25 mouse cellular contexts compared by ENCODE assay signal in the genomic region with DNA sequence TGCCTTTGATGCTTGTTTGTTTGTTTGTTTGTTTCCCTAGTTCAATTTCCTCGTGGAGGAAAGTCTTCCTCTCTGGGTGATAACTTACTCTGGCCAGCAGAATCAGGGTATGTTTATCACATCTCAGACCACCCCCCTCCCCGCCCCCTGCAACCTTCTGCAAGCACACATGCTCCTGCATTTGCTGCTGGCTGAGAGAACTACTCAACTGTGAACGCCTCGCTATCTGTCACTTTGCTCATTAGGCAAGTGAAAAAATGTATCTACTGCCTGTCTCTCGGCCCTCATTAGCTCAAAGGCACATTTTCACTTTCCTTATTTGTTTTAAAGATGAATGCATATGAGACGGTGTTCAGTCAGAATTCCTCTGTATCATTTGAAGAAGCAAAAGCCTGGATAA. TPM values are rescaled to one million over a fixed set of nuclear protein-coding genes. Genes with fewer than 3 reads are reported as not detected.
A peak's percentile ranks its signal among the peaks of the same experiment; 100 is the strongest.
DNase-seq lines count a peak whose midpoint lies in the region; ATAC-seq and TF ChIP-seq lines count a peak whose summit lies in the region.
"Had no signal": no experiment of that assay in that cellular context is flagged by ENCODE, and none has a peak within 500 bp of the region (broad histone marks: within the 10 kb centered on the region; RNA-seq: fewer than 3 reads in every experiment).

No protein-coding gene starts in this region.

- H3K9ac ChIP-seq in forebrain, postnatal 0 days = no peak overlapping the region
- H3K9ac ChIP-seq in hindbrain, postnatal 0 days (replicated peaks; ENCODE audit: low read length) = no peak overlapping the region
- no peak overlapping the region for H3K9ac ChIP-seq in intestine, postnatal 0 days (ENCODE audit: low read depth, low read length)
- H3K9ac ChIP-seq: heart, embryonic 12.5 days; limb, embryonic 12.5 days; liver, postnatal 0 days had no signal

- H3K27me3 ChIP-seq in forebrain, postnatal 0 days (ENCODE audit: insufficient read depth, low read length) = no peaks in the 10 kb centered on the region
- no peaks in the 10 kb centered on the region for H3K27me3 ChIP-seq in forebrain, embryonic 10.5 days (ENCODE audit: poor library complexity, severe bottlenecking)
- no peaks in the 10 kb centered on the region for H3K27me3 ChIP-seq in hindbrain, postnatal 0 days (ENCODE audit: insufficient read depth, low read length)
- no peaks in the 10 kb centered on the region for H3K27me3 ChIP-seq in intestine, postnatal 0 days (replicated peaks; ENCODE audit: control insufficient read depth, insufficient read depth, low read length)
- H3K27me3 ChIP-seq: heart, embryonic 12.5 days; limb, embryonic 12.5 days had no signal

- no peaks in the 10 kb centered on the region for H3K9me3 ChIP-seq in forebrain, postnatal 0 days (ENCODE audit: low read length)
- H3K9me3 ChIP-seq in forebrain, embryonic 10.5 days = no peaks in the 10 kb centered on the region
- H3K9me3 ChIP-seq in hindbrain, postnatal 0 days (ENCODE audit: low read length) = no peaks in the 10 kb centered on the region
- no peaks in the 10 kb centered on the region for H3K9me3 ChIP-seq in intestine, postnatal 0 days (ENCODE audit: control insufficient read depth)
- H3K9me3 ChIP-seq: limb, embryonic 12.5 days had no signal

- no peak for TF ChIP-seq CTCF in forebrain, postnatal 0 days (IDR thresholded peaks at IDR 0.05; ENCODE audit: low read depth)
- no peak for TF ChIP-seq CTCF in layer of hippocampus, adult 2 months (conservative IDR thresholded peaks at IDR 0.05)
- TF ChIP-seq CTCF in hindbrain, postnatal 0 days (IDR thresholded peaks at IDR 0.05; ENCODE audit: low read depth) = no peak
- no peak for TF ChIP-seq CTCF in intestine, postnatal 0 days (IDR thresholded peaks at IDR 0.05; ENCODE audit: low read depth)

- H3K36me3 ChIP-seq in forebrain, postnatal 0 days (ENCODE audit: insufficient read depth) = no peaks in the 10 kb centered on the region
- no peaks in the 10 kb centered on the region for H3K36me3 ChIP-seq in forebrain, embryonic 10.5 days (replicated peaks)
- no peaks in the 10 kb centered on the region for H3K36me3 ChIP-seq in hindbrain, postnatal 0 days (ENCODE audit: insufficient read depth, low read length)
- H3K36me3 ChIP-seq in intestine, postnatal 0 days (ENCODE audit: control insufficient read depth, insufficient read depth) = no peaks in the 10 kb centered on the region
- H3K36me3 ChIP-seq: heart, embryonic 12.5 days; limb, embryonic 12.5 days had no signal

- no peak for DNase-seq in forebrain, postnatal 0 days
- no peak for DNase-seq in forebrain, embryonic 10.5 days (ENCODE audit: extremely low spot score, low spot score)
- no peak for DNase-seq in layer of hippocampus, adult 2 months (ENCODE audit: low spot score in 2 of 2)
- no peak for DNase-seq in layer of hippocampus, adult 9-10 months (ENCODE audit: low spot score)
- DNase-seq in brain, adult 2 months (ENCODE audit: low read depth, low spot score) = peak; percentile 15
- DNase-seq in hindbrain, postnatal 0 days (ENCODE audit: low spot score) = peak; percentile 30
- DNase-seq in left cerebral cortex, postnatal 14 days (ENCODE audit: low spot score in 2 of 2) = no peak
- DNase-seq: adrenal gland, adult 8-10 months; cerebellum, adult 8-10 months; gastrocnemius, postnatal 25 days; heart, adult 18-20 months; heart, postnatal 10 days; kidney, adult 18-20 months; kidney, postnatal 25 days; liver, postnatal 0 days; thymus, adult 2 months; thymus, postnatal 4 days had no signal

- intact Hi-C loops in left cerebral cortex, postnatal 14 days (cut with DNase I) = no loop called here

- no peak overlapping the region for H3K27ac ChIP-seq in forebrain, postnatal 0 days (ENCODE audit: low read depth, low read length)
- no peak overlapping the region for H3K27ac ChIP-seq in forebrain, embryonic 10.5 days
- H3K27ac ChIP-seq in layer of hippocampus, adult 2 months = peak overlapping the region; percentile 74
- no peak overlapping the region for H3K27ac ChIP-seq in hindbrain, postnatal 0 days
- H3K27ac ChIP-seq in intestine, postnatal 0 days (ENCODE audit: low read depth, low read length) = no peak overlapping the region
- H3K27ac ChIP-seq: limb, embryonic 12.5 days; macrophage had no signal

- 20% methylated on average over 6 of the region's 6 CpGs for WGBS in forebrain, postnatal 0 days
- 50% methylated on average over 6 of the region's 6 CpGs for WGBS in forebrain, embryonic 10.5 days
- WGBS in hindbrain, postnatal 0 days = 32% methylated on average over 6 of the region's 6 CpGs
- WGBS in intestine, postnatal 0 days = 43% methylated on average over 6 of the region's 6 CpGs

- no peak overlapping the region for H3K4me2 ChIP-seq in forebrain, postnatal 0 days (ENCODE audit: low read depth)
- no peak overlapping the region for H3K4me2 ChIP-seq in hindbrain, postnatal 0 days (ENCODE audit: low read depth, low read length)
- no peak overlapping the region for H3K4me2 ChIP-seq in intestine, postnatal 0 days (replicated peaks; ENCODE audit: low read depth)
- H3K4me2 ChIP-seq: heart, embryonic 12.5 days; limb, embryonic 12.5 days; liver, embryonic 11.5 days had no signal

- H3K4me1 ChIP-seq in forebrain, postnatal 0 days (ENCODE audit: insufficient read depth) = no peaks in the 10 kb centered on the region
- H3K4me1 ChIP-seq in forebrain, embryonic 10.5 days = peaks cover 12% of the 10 kb centered on the region
- no peaks in the 10 kb centered on the region for H3K4me1 ChIP-seq in hindbrain, postnatal 0 days (ENCODE audit: insufficient read depth, low read length)
- H3K4me1 ChIP-seq in intestine, postnatal 0 days (replicated peaks; ENCODE audit: control insufficient read depth, insufficient read depth, low read length) = no peaks in the 10 kb centered on the region
- H3K4me1 ChIP-seq: heart, embryonic 12.5 days had no signal

- no peak overlapping the region for H3K4me3 ChIP-seq in forebrain, postnatal 0 days (ENCODE audit: low read depth, low read length)
- H3K4me3 ChIP-seq in forebrain, embryonic 10.5 days = no peak overlapping the region
- H3K4me3 ChIP-seq in layer of hippocampus, adult 2 months = no peak overlapping the region
- H3K4me3 ChIP-seq in hindbrain, postnatal 0 days (ENCODE audit: low read length) = no peak overlapping the region
- no peak overlapping the region for H3K4me3 ChIP-seq in intestine, postnatal 0 days (ENCODE audit: low read depth, low read length)
- H3K4me3 ChIP-seq: heart, embryonic 12.5 days; limb, embryonic 12.5 days had no signal

- ATAC-seq in forebrain, postnatal 0 days = peak; percentile 47; the same call in 1 of the 2 replicates
- 0 out of 2 replicates have a peak, but pooled peaks have one; percentile 59 for ATAC-seq in hindbrain, postnatal 0 days
- ATAC-seq in intestine, postnatal 0 days = no peak
- ATAC-seq: activated CD4-positive, CD25-positive, alpha-beta regulatory T cell, adult 4 months; liver, postnatal 0 days; lung, postnatal 0 days; midbrain, embryonic 16.5 days had no signal

RNA-seq across cellular contexts. Expression of gene Ccdc93, which starts 42.5 kb away (rescaled TPM):
- 13.5 and 14.6 TPM in 2 replicates for total RNA-seq in forebrain, postnatal 0 days (2014; rRNA removed)
- 3.8 and 6.7 TPM in 2 replicates for polyA plus RNA-seq in forebrain, postnatal 0 days (2015; fragmentation: Nextera tagmentation; extraction: Ambion mirVana)
- polyA plus RNA-seq in forebrain, embryonic 10.5 days (2016; fragmentation: Nextera tagmentation; extraction: Ambion mirVana) = 12.1 and 12.9 TPM in 2 replicates
- 10 to 100 TPM; 30.1 to 32.4 TPM for total RNA-seq in layer of hippocampus, adult 2 months (2021)
- total RNA-seq in hindbrain, postnatal 0 days (2014; rRNA removed) = 14.6 and 15.4 TPM in 2 replicates
- 6.1 and 7.4 TPM in 2 replicates for polyA plus RNA-seq in hindbrain, postnatal 0 days (2015; fragmentation: Nextera tagmentation; extraction: Ambion mirVana)
- 8.2 and 10.1 TPM in 2 replicates for polyA plus RNA-seq in intestine, postnatal 0 days (2015; fragmentation: Nextera tagmentation; extraction: Ambion mirVana)
- total RNA-seq in left cerebral cortex, postnatal 14 days (2021) = 10 to 100 TPM; 19.7 to 23.4 TPM

RNA-seq across cellular contexts. Expression of gene Insig2, which starts 55.9 kb away (rescaled TPM):
- total RNA-seq in forebrain, postnatal 0 days (2014; rRNA removed) = 19.5 and 35.1 TPM in 2 replicates
- 28.4 and 39.1 TPM in 2 replicates for polyA plus RNA-seq in forebrain, postnatal 0 days (2015; fragmentation: Nextera tagmentation; extraction: Ambion mirVana)
- 19.0 and 20.9 TPM in 2 replicates for polyA plus RNA-seq in forebrain, embryonic 10.5 days (2016; fragmentation: Nextera tagmentation; extraction: Ambion mirVana)
- total RNA-seq in layer of hippocampus, adult 2 months (2021) = 10 to 100 TPM; 66.4 to 73.8 TPM
- 16.6 and 28.8 TPM in 2 replicates for total RNA-seq in hindbrain, postnatal 0 days (2014; rRNA removed)
- 46.0 and 48.0 TPM in 2 replicates for polyA plus RNA-seq in hindbrain, postnatal 0 days (2015; fragmentation: Nextera tagmentation; extraction: Ambion mirVana)
- polyA plus RNA-seq in intestine, postnatal 0 days (2015; fragmentation: Nextera tagmentation; extraction: Ambion mirVana) = 36.9 and 38.9 TPM in 2 replicates
- total RNA-seq in left cerebral cortex, postnatal 14 days (2021) = 10 to 100 TPM; 41.1 to 43.8 TPM

Comparison
In these comparisons a context has a peak if more than half of its experiments do, and no peak if none do; other contexts are left out.
1. DNase-seq: peak in brain, adult 2 months (single experiment) and hindbrain, postnatal 0 days (single experiment); none in forebrain, postnatal 0 days (single experiment), forebrain, embryonic 10.5 days (single experiment), layer of hippocampus, adult 2 months (0 of 2), layer of hippocampus, adult 9-10 months (single experiment) and left cerebral cortex, postnatal 14 days (0 of 2).